Mouse (Mus musculus) olfactory bulb, adult 2 months (tissue): ENCODE data around the gene Osbp.

ENCODE experiments used
- CTCF ChIP-seq: fragments of 200-500 bp; IDR thresholded peaks from 2 replicates; pipeline ENCODE4 v1.5.1; 2012; ENCODE audit warnings: low read depth, mild to moderate bottlenecking, low read length, moderate library complexity; ENCODE audit not compliant: insufficient read depth
- POLR2A ChIP-seq: fragments of 200-500 bp; IDR thresholded peaks from 2 replicates; pipeline ENCODE4 v1.6.1; 2012; ENCODE audit warnings: mild to moderate bottlenecking, low read depth, low read length, moderate library complexity; ENCODE audit not compliant: insufficient read depth

- TF ChIP-seq CTCF, result no peak
- no peak for TF ChIP-seq POLR2A
Measured at GRCm38 (mm10) chr19:11989334-11989733, 23.6 kb downstream of the Osbp start.
